Mouse (Mus musculus) MEL (cell line): Measurements from ENCODE around the gene Olfr987. TPM values are rescaled to one million over a fixed set of nuclear protein-coding genes. Genes with fewer than 3 reads are reported as not detected.
"Not testable (repeated sequence)": the region's sequence is repeated elsewhere in the genome, so short reads cannot be mapped to it uniquely, and the experiment has no call there.

ENCODE experiments used
- DNase-seq: peaks from one replicate; pipeline ENCODE4 v3.0.0; 2011; ENCODE audit warnings: low read depth, low spot score
- H3K27ac ChIP-seq: 2 replicates; pipeline ENCODE4 v1.5.1; 2012; ENCODE audit warnings: low read depth, mild to moderate bottlenecking, control low read depth, low read length, moderate library complexity; ENCODE audit not compliant: control insufficient read depth
- H3K27me3 ChIP-seq, 2 experiments: fragments of 150-350 bp in 1 of 2; sonication (generic) in 1 of 2; 2 replicates each; pipeline ENCODE4 v1.6.1; 2012; ENCODE audit warnings: low read length in 2 of 2, mild to moderate bottlenecking in 2 of 2, improper control_type of control experiment in 1 of 2, moderate library complexity in 1 of 2; ENCODE audit not compliant: insufficient read depth in 2 of 2, control insufficient read depth in 1 of 2
- H3K36me3 ChIP-seq, 2 experiments: 2 replicates each; pipeline ENCODE4 v1.6.1; 2012 to 2014; ENCODE audit warnings: low read length in 2 of 2, improper control_type of control experiment in 1 of 2, inconsistent platforms in 1 of 2, mild to moderate bottlenecking in 1 of 2; ENCODE audit not compliant: insufficient read depth in 2 of 2, control insufficient read depth in 1 of 2
- H3K4me1 ChIP-seq, 2 experiments: fragments of 150-350 bp in 1 of 2; sonication (generic) in 1 of 2; 2 replicates each; pipeline ENCODE4 v1.6.1; 2012; ENCODE audit warnings: low read length in 2 of 2, improper control_type of control experiment in 1 of 2, mild to moderate bottlenecking in 1 of 2; ENCODE audit not compliant: insufficient read depth in 2 of 2, control insufficient read depth in 1 of 2
- H3K4me3 ChIP-seq, 2 experiments: fragments of 150-350 bp in 1 of 2; sonication (generic) in 1 of 2; 2 replicates each; pipeline ENCODE4 v1.5.1; 2012; ENCODE audit warnings: low read depth in 2 of 2, low read length in 2 of 2, mild to moderate bottlenecking in 2 of 2, moderate library complexity in 2 of 2, control low read depth in 1 of 2, improper control_type of control experiment in 1 of 2; ENCODE audit not compliant: control insufficient read depth in 1 of 2, insufficient read depth in 1 of 2
- H3K79me2 ChIP-seq: 2 replicates; pipeline ENCODE4 v1.6.1; 2012; ENCODE audit warnings: mild to moderate bottlenecking, low read length, moderate library complexity; ENCODE audit not compliant: control insufficient read depth, poor library complexity, insufficient read depth
- H3K9ac ChIP-seq: 2 replicates; pipeline ENCODE4 v1.6.1; 2012; ENCODE audit warnings: low read depth, mild to moderate bottlenecking, control low read depth, low read length, moderate library complexity; ENCODE audit not compliant: control insufficient read depth, poor library complexity, severe bottlenecking
- H3K9me3 ChIP-seq: fragments of 150-350 bp; sonication (generic); replicated peaks from 2 replicates; pipeline ENCODE4 v1.6.1; 2012; ENCODE audit warnings: mild to moderate bottlenecking, low read length, improper control_type of control experiment, moderate library complexity; ENCODE audit not compliant: insufficient read depth
- CHD1 ChIP-seq: IDR thresholded peaks from 2 replicates; pipeline ENCODE4 v1.6.1; 2012; ENCODE audit warnings: low read depth, mild to moderate bottlenecking, inconsistent platforms, low read length, improper control_type of control experiment
- CTCF ChIP-seq, 3 experiments: IDR thresholded peaks in 2 of 3; conservative IDR thresholded peaks in 1 of 3; 2 replicates each; pipeline ENCODE4 v1.5.1; 2011 to 2012; ENCODE audit warnings: low read length in 3 of 3, low read depth in 2 of 3, mild to moderate bottlenecking in 2 of 3, improper control_type of control experiment in 1 of 3, inconsistent platforms in 1 of 3, mixed read lengths in 1 of 3, moderate library complexity in 1 of 3; ENCODE audit not compliant: control insufficient read depth in 1 of 3, insufficient read depth in 1 of 3, poor library complexity in 1 of 3, severe bottlenecking in 1 of 3
- HCFC1 ChIP-seq: IDR thresholded peaks from 2 replicates; pipeline ENCODE4 v1.6.1; 2012; ENCODE audit warnings: low read depth, mild to moderate bottlenecking, inconsistent platforms, low read length, improper control_type of control experiment, moderate library complexity
- JUND ChIP-seq: IDR thresholded peaks from 2 replicates; pipeline ENCODE4 v1.6.1; 2011; ENCODE audit warnings: low read depth, mild to moderate bottlenecking, improper control_type of control experiment, low read length
- MAFK ChIP-seq: IDR thresholded peaks from 2 replicates; pipeline ENCODE4 v1.6.1; 2011; ENCODE audit warnings: low read depth, mild to moderate bottlenecking, low read length, improper control_type of control experiment, borderline replicate concordance
- MAX ChIP-seq: IDR thresholded peaks from 2 replicates; pipeline ENCODE4 v1.6.1; 2011; ENCODE audit warnings: low read length, improper control_type of control experiment
- NELFE ChIP-seq: IDR thresholded peaks from 2 replicates; pipeline ENCODE4 v1.6.1; 2011; ENCODE audit warnings: low read depth, low read length, improper control_type of control experiment
- POLR2A ChIP-seq, 2 experiments: IDR thresholded peaks; 2 replicates each; pipeline ENCODE4 v1.6.1; 2011 to 2012; ENCODE audit warnings: low read length in 2 of 2, mild to moderate bottlenecking in 2 of 2, control low read depth in 1 of 2, improper control_type of control experiment in 1 of 2, low read depth in 1 of 2, moderate library complexity in 1 of 2; ENCODE audit not compliant: control insufficient read depth in 1 of 2, insufficient read depth in 1 of 2, poor library complexity in 1 of 2
- RCOR1 ChIP-seq: IDR thresholded peaks from 2 replicates; pipeline ENCODE4 v1.6.1; 2012; ENCODE audit warnings: low read depth, mild to moderate bottlenecking, inconsistent platforms, low read length, improper control_type of control experiment
- SMC3 ChIP-seq: IDR thresholded peaks from 2 replicates; pipeline ENCODE4 v1.6.1; 2011; ENCODE audit warnings: low read depth, low read length, improper control_type of control experiment
- USF2 ChIP-seq, 2 experiments: IDR thresholded peaks; 2 replicates each; pipeline ENCODE4 v1.6.1; 2011 to 2012; ENCODE audit warnings: improper control_type of control experiment in 2 of 2, low read length in 2 of 2, borderline replicate concordance in 1 of 2, inconsistent platforms in 1 of 2, low read depth in 1 of 2, mild to moderate bottlenecking in 1 of 2; ENCODE audit not compliant: insufficient read depth in 1 of 2
- ZC3H11A ChIP-seq: IDR thresholded peaks from 2 replicates; pipeline ENCODE4 v1.6.1; 2012; ENCODE audit warnings: low read depth, mild to moderate bottlenecking, inconsistent platforms, low read length, improper control_type of control experiment
- ZNF384 ChIP-seq: IDR thresholded peaks from 2 replicates; pipeline ENCODE4 v1.6.1; 2012; ENCODE audit warnings: low read depth, mild to moderate bottlenecking, inconsistent platforms, low read length, improper control_type of control experiment
- polyA plus RNA-seq, 2 experiments: library from polyadenylated mRNA; stranded (reverse) in 1 of 2; unstranded in 1 of 2; fragments of >175 nt in 1 of 2; fragments of >200 nt in 1 of 2; gene quantifications; 2 replicates each; pipeline versions ENCODE4 v1.2.1 to v1.2.4; 2012; ENCODE audit warnings: low replicate concordance in 2 of 2, low read depth in 1 of 2; ENCODE audit not compliant: insufficient read length in 2 of 2, insufficient read depth in 1 of 2, missing spikeins in 1 of 2
- total RNA-seq: library from RNA; depleted of rRNA; stranded (reverse); fragments of 300-350 nt; gene quantifications from 2 replicates; pipeline ENCODE4 v1.2.3, GENCODE M21; 2012; rRNA removed

Olfr987 gene
- total RNA-seq: not detected in 2 replicates
- polyA plus RNA-seq: not detected

DNA sequence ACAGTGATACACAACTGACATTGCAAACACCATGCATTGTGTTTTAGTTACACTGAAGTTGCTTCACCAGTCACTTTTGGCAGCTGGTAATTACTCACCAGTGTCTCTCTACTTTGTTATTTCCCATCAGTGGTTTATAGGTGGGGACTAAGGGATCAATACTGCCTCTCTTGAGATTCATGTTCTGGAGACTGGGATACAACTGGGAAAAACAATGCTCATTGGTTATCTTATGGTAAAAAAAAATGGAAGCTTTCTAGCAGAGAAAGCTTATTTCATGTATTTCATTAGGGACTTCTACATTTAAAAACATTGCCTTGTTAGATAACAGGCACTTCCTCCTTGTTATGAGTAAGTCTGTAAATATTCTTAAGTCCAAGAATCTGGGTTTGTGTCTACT is at the start of gene Olfr987:
Gene Olfr987 (minus strand): TSS at position 101 of the 400 bp plus-strand sequence.
- not testable (repeated sequence) for H3K36me3 ChIP-seq, DNase-seq, H3K9ac ChIP-seq, H3K9me3 ChIP-seq, H3K4me1 ChIP-seq, H3K27me3 ChIP-seq, H3K27ac ChIP-seq, H3K79me2 ChIP-seq, H3K4me3 ChIP-seq

- not testable (repeated sequence) for H3K4me1 ChIP-seq, H3K9me3 ChIP-seq, H3K9ac ChIP-seq, H3K27me3 ChIP-seq, H3K4me3 ChIP-seq, H3K79me2 ChIP-seq, H3K27ac ChIP-seq, H3K36me3 ChIP-seq, DNase-seq
Observed at GRCm38 (mm10) chr2:85363127-85363526, 24.0 kb upstream of the Olfr987 start, which contains the start of gene Olfr988. Gene Olfr988, minus strand, starts transcription at chr2:85363227.

GRCm38 (mm10) chr2:85339972-85340371 is 857 bp upstream of the Olfr987 start:
- TF ChIP-seq SMC3 (no peak), RCOR1 (no peak), MAX (no peak), NELFE (no peak), CHD1 (no peak), CTCF (IDR thresholded peaks at IDR 0.05 in 2 of 3, conservative IDR thresholded peaks at IDR 0.05 in 1 of 3; ENCODE audit: control insufficient read depth in 1 of 3, insufficient read depth in 1 of 3, low read depth in 2 of 3, low read length in 3 of 3, poor library complexity in 1 of 3, severe bottlenecking in 1 of 3) (no peak)
- Histone ChIP-seq H3K79me2 (no peaks in the 10 kb centered on the region), H3K4me3 (no peak overlapping the region), H3K27me3 (no peaks in the 10 kb centered on the region), H3K9me3 (no peaks in the 10 kb centered on the region), H3K4me1 (no peaks in the 10 kb centered on the region), H3K27ac (no peak overlapping the region), H3K36me3 (no peaks in the 10 kb centered on the region), H3K9ac (no peak overlapping the region)
- DNase-seq: no peak

GRCm38 (mm10) chr2:85319106-85319505 is 20.0 kb downstream of the Olfr987 start:
- H3K4me3 ChIP-seq: no peak overlapping the region
- no peak overlapping the region for H3K9ac ChIP-seq
- H3K4me1 ChIP-seq: no peaks in the 10 kb centered on the region
- no peaks in the 10 kb centered on the region for H3K27me3 ChIP-seq
- DNase-seq: no peak
- no peaks in the 10 kb centered on the region for H3K36me3 ChIP-seq
- no peak overlapping the region for H3K27ac ChIP-seq
- TF ChIP-seq HCFC1: no peak
- TF ChIP-seq MAFK: no peak
- TF ChIP-seq ZNF384: no peak
- TF ChIP-seq JUND: no peak
- no peak for TF ChIP-seq ZC3H11A
- TF ChIP-seq USF2 (IDR thresholded peaks at IDR 0.05; ENCODE audit: borderline replicate concordance in 1 of 2, insufficient read depth in 1 of 2, low read depth in 1 of 2, low read length in 2 of 2): no peak
- no peak for TF ChIP-seq CTCF (IDR thresholded peaks at IDR 0.05 in 2 of 3, conservative IDR thresholded peaks at IDR 0.05 in 1 of 3; ENCODE audit: control insufficient read depth in 1 of 3, insufficient read depth in 1 of 3, low read depth in 2 of 3, low read length in 3 of 3, poor library complexity in 1 of 3, severe bottlenecking in 1 of 3)
- no peak for TF ChIP-seq POLR2A (IDR thresholded peaks at IDR 0.05; ENCODE audit: control insufficient read depth in 1 of 2, insufficient read depth in 1 of 2, low read depth in 1 of 2, low read length in 2 of 2, poor library complexity in 1 of 2)
- H3K79me2 ChIP-seq: no peaks in the 10 kb centered on the region
- no peaks in the 10 kb centered on the region for H3K9me3 ChIP-seq
